Mouse (Mus musculus) T-cell, adult 2 months (primary cell): ENCODE results near the gene Ap2m1.

Source experiments
- DNase-seq: peaks from one replicate; pipeline ENCODE4 v3.0.0; 2022; ENCODE audit warnings: low spot score

The Ap2m1 gene

DNA sequence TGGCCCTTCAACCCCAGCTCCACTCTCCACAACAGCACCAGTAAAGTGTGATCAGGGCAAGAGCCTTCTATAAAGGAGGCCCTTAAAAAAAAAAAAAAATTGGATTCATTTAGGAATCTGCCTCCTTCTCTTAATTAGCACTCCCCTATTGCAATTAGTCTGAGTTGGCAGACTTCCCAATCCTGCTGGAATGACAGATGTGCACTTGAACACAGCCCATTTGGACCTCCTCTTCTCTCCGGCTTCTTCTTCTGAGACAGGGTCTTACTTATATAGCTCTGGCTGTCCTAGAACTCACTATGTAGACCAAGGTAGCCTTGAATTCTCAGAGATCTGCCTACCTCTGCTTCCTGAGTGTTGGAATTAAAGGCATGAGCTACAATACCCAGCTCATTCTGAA, 5.9 kb upstream of the Ap2m1 start:
- no peak for DNase-seq

DNA sequence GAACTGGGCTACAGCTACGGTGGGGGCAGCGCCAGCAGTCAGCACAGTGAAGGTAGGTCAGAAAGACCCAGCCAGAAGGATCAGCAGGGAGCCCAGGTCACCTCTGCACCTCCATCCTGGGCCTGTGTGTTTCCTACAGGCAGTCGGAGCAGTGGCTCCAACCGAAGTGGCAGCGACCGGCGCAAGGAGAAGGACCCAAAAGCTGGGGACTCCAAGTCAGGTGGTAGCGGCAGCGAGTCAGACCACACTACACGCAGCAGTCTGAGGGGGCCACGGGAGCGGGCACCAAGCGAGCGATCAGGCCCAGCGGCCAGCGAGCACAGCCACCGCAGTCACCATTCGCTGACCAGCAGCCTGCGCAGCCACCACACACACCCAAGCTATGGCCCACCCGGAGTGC, 4.3 kb upstream of the Ap2m1 start:
- no peak for DNase-seq

DNA sequence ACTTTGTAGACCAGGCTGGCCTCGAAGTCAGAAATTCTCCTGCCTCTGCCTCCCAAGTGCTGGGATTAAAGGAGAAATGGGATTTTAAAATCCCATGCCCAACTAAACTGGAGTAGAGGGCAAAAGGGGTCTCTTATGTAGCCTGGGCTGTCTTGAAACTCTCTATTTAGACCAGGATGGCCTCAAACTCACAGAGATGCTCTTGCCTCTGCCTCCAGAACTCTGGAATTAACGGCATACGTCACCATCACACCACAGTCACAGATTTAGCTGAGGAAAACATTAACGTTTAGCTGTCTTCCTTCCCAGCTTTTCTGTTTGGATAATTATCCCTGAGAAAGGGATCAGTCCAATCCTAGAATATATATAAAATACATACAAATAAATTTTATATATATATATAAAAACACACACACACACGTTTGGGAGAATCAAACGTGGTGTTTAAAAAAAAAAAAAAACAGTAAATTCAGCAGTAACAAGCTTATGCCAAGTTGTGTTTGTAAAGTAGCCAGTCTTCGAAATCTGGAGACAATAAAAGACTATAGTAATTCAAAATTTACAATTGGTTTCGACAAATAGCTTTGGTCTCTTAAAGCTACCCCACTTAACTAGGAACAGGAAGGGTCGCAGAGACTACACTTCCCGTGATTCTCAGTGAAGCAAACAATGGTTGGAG, 522 bp upstream of the Ap2m1 start:
- no peak for DNase-seq

DNA sequence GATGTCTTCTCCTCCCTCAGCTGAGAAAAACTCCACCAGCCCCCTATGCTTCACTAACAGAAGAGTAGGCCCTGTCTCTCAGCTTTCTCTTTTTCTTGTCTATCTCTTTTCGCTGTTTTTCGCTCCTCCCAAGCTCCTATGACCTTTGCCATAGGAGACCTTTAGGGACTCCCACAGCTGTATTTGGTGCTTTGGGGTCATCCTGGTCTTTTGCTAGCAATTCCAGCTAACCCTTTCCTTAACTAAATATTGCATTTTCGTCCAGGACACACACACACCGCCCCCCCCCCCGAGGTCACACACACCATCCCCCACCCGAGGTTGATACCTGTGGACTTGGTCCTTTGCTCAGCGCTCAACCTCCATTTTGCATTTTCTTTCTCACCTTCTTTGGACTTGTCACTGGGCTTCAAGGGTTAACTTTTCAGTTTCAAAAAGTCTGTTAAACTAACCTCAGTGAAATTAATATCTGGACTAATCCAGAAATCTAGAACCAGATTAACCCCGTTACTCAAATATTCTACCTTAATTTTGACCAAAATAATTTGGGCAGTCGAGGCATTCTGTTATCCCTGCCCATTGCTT, 895 bp downstream of the Ap2m1 start:
- DNase-seq = no peak

DNA sequence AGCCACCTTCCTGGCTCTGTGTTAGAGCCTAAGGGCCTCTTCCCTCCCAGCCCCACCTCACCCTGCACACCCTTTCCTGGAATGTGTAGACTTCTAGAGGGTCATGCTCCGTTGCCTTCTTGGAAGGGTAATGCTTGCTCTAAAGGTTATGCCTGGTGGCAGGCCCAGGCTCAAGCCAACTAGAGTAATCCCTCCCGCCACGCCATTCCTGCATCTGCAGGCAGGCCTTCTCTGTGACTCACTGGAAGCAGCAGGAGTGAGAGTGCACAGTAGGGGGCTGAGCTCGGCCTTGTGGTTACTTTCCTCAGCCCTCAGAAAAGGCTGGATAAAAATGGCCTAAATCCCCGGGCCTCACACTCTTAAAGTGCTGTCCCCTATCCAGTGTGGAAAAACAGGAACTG, 1.8 kb downstream of the Ap2m1 start:
- DNase-seq = no peak

DNA sequence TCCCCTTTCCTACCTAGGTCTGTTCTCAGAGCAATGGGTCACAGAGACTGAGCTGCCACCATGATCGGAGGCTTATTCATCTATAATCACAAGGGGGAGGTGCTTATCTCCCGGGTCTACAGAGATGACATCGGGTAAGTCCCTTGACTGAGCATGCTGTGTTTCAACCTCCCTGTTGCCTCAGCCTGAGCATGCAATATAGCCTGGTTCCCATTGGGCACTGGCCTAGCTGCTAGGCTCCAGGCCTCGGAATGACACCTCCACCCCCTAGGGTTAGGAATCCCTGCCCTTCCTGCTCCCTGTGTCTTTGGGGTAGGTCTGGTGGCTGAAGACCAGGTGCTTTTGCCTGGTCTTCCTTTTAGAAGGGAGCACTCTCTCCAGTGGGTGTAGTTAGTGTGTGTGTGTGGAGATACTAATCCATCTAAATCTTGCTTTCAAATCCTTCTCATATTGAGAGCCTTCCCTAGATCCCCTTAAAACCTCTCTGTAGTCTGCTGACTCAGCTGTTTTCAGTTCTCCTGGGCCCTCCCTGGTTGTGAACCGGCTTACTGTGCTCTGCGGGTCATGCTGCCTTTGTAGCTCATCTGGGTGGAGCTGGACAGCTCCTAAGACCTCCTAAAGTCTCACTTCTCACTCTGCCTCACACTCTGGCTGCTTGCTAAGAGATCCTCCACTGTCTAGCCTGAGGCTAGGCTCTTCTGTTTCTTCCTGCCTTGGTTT, 2.5 kb downstream of the Ap2m1 start:
- DNase-seq = no peak

DNA sequence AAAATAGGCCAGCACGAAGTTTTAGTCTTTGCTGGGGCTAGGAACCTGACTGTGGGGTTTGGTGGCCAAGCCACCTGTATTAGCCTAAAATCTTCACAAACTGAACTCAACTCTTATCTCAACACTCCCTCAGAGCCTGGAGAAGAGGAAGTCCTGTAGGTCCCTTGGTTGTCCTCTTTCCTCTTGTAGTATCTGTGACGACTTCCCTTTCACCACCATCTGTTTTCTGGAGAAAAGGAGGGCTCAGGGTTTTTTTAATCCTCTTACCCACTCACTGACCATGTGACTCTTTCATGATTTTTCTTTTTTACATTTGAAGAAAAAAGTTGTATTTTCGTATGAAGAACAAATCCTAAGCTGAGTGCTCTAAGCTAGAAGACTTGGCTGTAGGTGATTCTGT, 4.4 kb downstream of the Ap2m1 start:
- no peak for DNase-seq

DNA sequence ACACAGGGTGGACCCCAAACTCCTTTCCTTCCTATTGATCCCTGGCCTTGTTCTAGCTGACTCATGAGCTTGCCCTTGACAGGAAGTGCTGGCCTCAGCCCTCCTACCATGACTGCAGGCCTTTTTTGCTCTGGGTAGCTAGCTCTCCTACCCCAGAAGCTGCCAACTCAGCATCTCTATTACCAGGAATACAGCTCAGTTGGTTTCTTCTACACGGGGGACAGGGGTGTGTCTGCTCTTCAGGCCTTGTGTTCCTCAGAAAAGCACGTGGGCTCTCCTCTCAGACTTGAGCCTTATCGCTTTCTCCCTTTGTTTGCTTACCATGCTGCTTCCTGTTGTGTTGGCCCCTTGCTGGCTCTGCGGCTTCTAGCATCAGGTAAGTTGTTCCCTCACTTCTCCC, 5.2 kb downstream of the Ap2m1 start:
- DNase-seq = no peak

DNA sequence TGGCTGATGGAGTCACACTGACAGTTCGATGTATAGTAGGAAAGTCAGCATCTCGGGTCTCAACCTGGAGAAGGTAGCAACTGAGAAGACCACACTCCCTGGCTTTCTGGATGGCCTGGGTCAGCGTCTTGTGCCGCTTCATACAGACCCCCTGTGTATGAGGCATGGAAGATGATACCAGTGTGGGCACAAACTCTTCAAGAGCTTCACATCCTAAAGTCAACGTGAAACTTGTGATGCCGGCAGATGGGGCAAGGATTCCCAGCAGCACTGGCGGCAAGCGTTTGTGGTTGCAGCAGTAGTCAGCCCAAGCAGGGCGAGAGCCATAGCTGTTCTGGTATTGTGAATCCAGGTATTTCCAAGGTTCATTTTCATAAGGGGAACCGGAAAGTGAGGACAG, 10.4 kb downstream of the Ap2m1 start:
- no peak for DNase-seq

DNA sequence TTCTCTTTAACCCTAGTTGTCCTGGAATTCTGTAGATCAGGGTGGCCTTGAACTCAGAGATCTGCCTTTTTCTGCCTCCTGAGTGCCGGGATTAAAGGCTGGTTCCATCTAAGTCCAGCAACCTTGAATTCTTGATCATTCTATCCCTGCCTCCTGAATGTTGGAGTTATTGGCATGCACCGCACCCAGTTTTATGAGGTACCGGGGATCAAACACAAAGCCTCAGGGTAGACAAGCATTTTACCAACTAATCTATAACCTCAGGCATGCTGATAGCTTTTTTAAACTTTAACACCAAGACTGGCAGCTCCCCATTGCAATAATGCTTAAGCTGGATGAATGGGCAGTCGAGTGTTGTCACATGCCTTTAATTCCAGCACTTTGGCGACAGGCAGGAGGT, 12.1 kb downstream of the Ap2m1 start:
- DNase-seq = no peak

DNA sequence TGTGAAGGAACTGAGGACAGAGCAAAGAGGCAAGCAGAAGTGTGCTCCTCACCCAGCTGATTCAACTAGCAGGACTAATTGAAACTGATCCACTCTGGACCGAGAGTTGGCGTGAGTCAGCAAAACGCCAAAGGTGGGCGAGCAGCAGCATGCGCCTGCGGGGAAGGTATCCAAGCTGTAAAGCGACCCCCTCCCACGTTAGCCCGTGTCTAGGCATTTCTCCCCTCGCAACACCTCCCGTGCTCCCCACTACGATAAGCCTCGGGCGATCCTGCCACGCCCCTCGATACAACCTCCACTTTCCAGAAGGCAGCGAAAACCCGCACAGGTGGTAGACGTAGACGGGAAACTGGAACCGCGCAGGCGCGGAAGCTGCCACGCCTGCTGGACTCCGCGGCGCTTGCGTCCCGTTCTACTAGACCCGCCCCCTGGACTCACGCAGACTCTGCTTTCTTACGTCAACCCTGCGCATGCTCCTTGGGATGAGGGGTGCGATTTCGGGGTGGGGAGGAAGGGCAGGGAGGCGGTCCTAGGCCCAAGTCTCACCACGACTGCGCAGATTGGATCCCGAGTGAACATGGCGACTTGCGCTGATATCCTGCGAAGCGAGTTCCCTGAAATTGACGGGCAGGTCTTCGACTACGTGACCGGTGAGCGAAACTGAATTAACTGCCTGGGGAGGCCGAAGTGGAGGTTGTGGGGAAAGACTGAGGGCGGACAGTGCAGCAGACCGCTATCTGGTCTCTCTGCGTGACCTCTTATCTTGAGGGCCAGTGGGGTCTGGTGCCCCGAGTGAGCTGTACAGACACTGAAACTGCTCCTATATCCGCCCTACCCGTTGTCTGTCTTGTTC, 13.0 kb downstream of the Ap2m1 start, which contains the start of gene Abcf3:
TSS of gene Abcf3 (plus strand) at position 482 of the 853 bp plus-strand sequence.
- DNase-seq = peak; percentile 99

DNA sequence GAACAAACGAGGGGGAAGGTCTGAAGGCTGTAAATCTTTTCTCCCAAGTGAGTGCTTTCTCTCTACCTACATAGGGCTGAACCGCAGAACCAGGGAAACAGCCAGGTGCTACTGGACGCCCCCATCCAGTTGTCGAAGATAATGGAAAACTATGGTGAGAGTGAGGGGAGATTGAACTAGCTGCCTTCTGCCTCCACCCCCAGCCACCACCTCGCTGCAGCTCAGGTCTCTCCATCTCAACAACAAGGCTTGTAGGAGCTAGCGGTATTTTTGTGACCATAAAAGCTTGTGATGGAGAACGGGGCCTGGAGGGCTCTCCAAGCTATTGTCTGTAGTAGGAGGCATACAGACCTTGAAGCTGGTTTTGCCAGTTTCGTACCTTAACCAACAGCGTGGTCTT, 13.9 kb downstream of the Ap2m1 start:
- no peak for DNase-seq

DNA sequence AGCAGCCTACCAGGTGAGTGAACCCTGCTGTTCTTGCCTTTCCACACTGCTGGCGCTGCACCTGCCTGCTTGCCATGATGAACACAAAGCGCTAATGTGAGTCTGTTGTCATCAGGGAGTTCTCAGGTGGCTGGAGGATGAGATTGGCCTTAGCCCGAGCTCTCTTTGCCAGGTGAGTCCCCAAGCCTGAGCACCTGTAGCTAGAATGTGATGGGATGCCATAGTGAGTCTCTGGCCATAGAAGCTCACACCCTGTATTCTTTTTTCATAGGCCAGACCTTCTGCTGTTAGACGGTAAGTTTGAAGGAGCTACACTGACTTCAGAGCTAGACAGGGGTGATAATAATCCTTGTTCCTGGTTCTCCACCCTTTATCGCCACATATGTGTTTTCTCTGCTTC, 16.4 kb downstream of the Ap2m1 start:
- DNase-seq = no peak

DNA sequence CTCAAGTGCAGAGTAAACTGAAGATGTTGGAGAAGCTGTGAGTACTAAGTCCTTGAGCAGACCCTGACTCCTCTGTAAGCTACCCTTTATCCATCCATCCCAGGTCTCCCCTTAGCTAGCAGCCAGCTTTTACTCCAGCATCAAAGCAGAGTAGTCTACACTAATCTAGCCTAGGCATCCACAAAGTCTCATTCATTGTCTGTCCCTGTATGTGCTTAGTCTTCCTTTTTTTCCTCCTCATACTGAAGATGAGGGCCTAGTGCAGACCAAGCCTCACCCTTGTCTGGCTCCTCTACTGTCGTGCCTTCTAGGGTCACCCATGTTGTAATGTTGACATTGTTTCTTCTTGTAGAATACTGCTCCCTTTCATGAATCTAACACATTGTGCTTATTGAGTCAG, 17.3 kb downstream of the Ap2m1 start:
- no peak for DNase-seq

DNA sequence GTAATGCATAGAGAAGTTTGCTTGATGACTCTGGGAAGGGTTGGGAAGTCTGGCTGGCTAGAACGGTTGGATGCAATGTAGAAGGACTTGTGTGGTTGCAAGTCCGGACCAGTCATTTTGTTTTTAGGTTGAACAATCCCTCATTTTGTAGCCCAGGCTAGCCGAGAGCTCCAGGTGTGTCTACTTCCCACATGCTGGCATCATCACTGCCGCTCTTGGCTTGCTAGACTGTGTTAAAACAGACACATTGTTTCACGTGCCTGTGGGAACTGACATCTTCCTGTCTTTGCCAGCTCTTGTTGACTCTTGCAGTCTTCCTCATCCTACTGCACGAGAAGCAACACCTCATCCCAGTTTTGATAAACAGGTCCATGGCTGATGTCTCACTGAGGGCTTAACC, 19.7 kb downstream of the Ap2m1 start:
- DNase-seq = no peak

DNA sequence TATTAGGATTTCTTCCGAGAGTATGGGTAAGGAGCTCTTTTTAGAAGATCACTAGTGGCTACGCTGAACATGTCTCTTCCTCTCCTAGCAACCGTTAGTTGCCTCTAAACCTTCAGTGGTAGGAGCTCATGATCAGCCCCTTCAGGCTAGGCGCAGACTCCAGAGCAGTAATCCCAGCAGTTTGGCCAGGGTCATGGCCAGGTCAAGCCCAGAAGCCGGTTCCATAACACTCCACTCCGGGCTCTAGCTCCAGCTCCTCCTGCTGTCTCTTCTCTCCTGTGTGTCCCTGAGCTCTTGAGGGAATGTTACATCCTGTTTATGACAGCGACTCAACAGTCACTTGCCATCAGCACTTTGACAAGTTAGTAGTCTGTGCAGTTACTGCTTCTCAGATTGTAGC, 22.1 kb downstream of the Ap2m1 start:
- no peak for DNase-seq

DNA sequence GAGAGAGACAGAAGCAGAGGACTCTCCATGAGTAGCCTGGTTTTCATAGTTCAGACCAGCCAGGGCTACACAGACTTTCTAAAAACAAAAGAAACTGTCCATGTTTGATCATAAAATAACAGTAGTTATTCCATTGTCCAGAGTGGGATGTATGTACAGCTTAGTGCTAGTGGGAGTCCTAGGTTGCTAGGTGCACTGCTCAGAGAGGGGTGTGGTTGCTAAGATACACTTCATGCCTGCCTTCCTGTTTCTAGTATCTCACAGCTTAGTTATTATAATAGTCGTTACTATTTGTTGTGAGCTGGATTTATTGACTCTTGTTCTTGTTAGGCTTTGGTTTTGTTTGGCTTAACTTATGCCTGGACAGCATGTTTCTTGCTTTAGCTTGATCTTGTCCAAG, 29.8 kb downstream of the Ap2m1 start:
- no peak for DNase-seq

DNA sequence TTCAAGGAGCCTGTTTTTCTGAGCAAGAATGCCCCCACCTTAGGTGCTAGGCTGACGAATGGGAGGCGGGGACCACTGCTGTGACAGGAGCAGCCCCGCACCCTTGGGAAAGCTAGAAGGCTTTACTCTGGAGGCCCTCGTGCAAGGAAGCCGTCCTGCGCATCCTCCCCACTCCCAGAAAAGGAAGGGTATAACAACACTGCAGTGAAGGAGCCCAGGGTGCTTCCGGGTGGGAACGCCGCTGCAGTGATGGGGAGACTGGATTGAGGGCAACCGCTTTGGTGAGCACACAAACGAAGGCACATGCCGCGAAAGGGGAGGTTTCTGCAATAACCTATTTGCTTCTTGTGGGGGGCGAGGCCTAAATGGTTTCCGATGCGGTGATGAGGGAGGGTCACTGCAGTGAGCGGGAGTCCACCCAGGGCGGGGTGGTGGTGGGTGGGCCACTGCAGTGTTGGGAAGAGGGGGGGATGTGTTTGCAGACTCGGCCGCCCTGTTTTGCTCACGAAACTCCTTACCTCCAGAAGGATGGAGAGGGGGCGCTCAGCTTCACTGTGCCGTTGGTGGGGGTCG, 54.2 kb downstream of the Ap2m1 start, which contains the start of gene Vwa5b2:
TSS of gene Vwa5b2 (plus strand) at position 106 of the 573 bp plus-strand sequence.
- no peak for DNase-seq

DNA sequence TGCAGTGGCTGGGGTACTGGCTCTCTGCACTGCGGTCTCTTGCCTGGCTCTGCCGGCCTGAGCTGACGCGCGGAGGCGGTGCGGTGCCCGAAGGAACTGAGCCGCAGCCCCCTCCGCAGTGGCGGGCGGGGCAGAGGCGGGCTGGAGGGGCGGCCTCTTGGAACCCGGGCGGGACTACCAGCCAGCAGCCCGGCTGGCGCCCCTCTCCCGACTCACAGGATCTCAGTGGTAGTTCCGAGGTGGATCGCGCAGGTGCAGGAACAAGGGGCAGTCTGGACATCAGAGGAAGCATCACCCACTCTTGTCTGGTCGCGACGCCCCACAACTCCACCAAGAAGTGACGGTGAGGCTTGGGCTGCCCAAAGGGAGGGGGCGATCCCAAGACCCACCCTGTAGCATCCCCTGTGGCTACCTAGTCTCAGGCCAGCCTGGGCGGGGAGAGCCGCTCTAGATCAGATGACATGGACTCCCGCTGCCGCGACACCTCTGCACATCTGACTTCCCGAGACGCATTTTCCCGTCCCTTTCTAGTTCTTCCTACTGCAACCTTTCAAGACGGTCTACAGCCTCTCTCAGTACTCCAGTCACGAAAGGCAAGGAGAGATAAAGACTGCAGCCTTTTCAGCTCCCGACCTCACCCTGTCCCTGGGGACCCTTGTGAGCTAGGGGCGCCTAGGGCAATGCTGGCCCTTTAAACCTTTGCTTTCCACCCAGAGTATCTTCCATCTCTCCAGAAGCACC, 54.8 kb downstream of the Ap2m1 start:
- no peak for DNase-seq

DNA sequence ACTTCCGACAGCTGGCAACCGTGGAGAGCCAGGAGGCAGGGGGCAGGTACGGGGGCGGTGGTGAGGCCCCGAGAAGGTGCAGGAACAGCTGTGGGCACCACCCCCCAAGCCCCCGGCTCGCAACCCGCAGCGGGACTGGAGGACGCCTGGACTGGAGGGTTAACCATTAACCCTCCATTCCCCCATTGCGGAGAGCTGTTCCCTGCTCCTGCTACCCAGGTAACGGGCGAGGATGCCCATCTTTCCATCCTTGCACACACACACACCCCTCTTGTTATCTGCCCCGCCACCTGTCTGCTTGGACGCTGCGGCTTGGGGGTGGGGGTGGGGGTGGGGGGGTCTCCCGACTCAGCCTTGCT, 55.4 kb downstream of the Ap2m1 start:
- DNase-seq = no peak

DNA sequence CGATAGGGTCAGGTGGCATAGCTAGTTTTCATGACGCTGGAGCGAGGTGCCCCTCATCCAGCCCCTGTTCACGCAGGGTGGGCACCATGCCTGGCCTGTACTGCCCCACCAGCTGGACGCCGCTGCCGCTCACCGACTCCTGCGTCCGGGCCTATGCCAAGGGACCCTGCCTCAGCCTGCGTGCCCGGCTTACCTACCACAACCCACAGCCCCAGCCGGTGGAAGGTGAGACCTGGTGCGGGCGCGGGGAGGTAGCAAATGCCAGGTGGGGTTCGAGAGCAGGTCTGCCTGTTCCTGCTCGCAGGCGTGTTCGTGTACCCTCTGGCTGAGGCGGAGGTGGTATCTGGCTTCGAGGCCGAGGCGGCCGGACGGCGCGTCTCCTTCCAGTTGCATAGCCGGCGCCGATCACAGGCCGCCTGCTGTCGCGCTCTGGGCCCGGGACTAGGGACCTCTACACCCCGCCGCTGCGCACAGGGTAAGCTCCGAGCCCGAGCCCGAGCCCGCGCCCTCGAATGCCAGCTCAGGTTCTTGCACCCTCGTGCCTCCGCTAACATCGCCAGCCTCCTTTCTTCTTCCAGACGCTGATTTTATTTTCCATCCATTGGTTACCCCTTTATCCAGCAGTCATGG, 55.9 kb downstream of the Ap2m1 start:
- DNase-seq = no peak
